Mouse (Mus musculus): ENCODE measurements around the gene Gucd1. TPM values are rescaled to one million over a fixed set of nuclear protein-coding genes. Genes with fewer than 3 reads are reported as not detected.

Gene Gucd1
- polyA plus RNA-seq, 1 experiment from 2014 or later = 22.4 TPM

DNA sequence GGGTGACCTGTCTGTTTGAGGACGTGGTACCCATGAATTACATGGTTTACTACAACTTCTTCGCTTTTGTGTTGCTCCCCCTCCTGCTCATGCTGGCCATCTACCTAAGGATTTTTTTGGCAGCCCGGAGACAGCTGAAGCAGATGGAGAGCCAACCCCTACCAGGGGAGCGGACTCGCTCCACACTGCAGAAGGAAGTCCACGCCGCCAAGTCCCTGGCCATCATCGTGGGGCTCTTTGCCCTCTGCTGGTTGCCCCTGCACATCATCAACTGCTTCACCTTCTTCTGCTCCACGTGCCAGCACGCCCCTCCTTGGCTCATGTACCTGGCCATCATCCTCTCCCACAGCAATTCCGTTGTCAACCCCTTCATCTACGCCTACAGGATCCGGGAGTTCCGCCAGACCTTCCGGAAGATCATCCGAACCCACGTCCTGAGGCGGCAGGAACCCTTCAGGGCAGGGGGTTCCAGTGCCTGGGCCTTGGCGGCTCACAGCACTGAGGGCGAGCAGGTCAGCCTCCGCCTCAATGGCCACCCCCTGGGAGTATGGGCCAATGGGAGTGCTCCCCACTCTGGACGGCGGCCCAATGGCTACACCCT is 184.5 kb downstream of the Gucd1 start:
- H3K4me2 ChIP-seq = no peak overlapping the region
- H3K27ac ChIP-seq (replicated peaks) = no peak overlapping the region
- H3K4me3 ChIP-seq = no peak overlapping the region
- no peaks in the 10 kb centered on the region for H3K27me3 ChIP-seq (replicated peaks)
- WGBS = 88% methylated on average over 23 of the region's 23 CpGs
- no peaks in the 10 kb centered on the region for H3K9me3 ChIP-seq
- peaks cover 10% of the 10 kb centered on the region; the same call in 1 of the 2 replicates for H3K4me1 ChIP-seq
- no peak overlapping the region for H3K9ac ChIP-seq
- peaks cover 8% of the 10 kb centered on the region for H3K36me3 ChIP-seq
- ATAC-seq (ENCODE audit: extremely low read depth, insufficient number of reproducible peaks, low FRiP score, low TSS enrichment) = no peak

DNA sequence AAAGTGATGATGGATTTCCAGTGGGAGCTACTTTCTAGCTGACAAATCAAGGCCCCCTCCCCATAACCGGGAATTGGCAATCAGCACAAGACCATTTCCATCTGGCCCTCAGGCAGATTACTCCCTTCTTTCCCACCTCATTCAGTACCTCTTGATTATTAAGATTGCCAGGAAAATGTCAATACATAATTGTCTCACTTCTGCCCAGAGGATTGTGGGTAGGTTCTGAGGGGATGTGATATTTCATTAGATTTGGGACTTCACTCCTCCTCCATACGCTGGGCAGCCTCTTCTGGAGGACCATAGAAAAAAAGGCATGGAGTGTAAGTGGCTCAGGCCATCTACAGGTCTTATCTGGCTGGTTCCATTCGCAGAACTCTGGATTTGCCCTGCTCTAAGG is 185.5 kb downstream of the Gucd1 start:
- no peak overlapping the region for H3K4me3 ChIP-seq

GRCm38 (mm10) chr10:75328201-75328704 is 189.5 kb downstream of the Gucd1 start:
- peaks cover 25% of the 10 kb centered on the region for H3K4me1 ChIP-seq
- 63% methylated on average over 4 of the region's 4 CpGs for WGBS

More for the DNA sequence above, 185.5 kb downstream of the Gucd1 start:
- H3K4me2 ChIP-seq = no peak overlapping the region
- no peak overlapping the region for H3K27ac ChIP-seq (replicated peaks)
- peaks cover 13% of the 10 kb centered on the region for H3K4me1 ChIP-seq
- no peaks in the 10 kb centered on the region for H3K9me3 ChIP-seq
- WGBS = 73% methylated on average over 3 of the region's 3 CpGs
- H3K9ac ChIP-seq = no peak overlapping the region
- no peaks in the 10 kb centered on the region for H3K27me3 ChIP-seq (replicated peaks)
- no peak for ATAC-seq (ENCODE audit: extremely low read depth, insufficient number of reproducible peaks, low FRiP score, low TSS enrichment)
- peaks cover 8% of the 10 kb centered on the region for H3K36me3 ChIP-seq

GRCm38 (mm10) chr10:75327081-75327480 is 190.7 kb downstream of the Gucd1 start:
- Histone ChIP-seq H3K9ac (no peak overlapping the region), H3K27ac (replicated peaks) (peak overlapping the region; percentile 55)
- no peak for ATAC-seq (ENCODE audit: extremely low read depth, insufficient number of reproducible peaks, low FRiP score, low TSS enrichment)

More at GRCm38 (mm10) chr10:75328201-75328704, 189.5 kb downstream of the Gucd1 start:
- Histone ChIP-seq H3K9ac (no peak overlapping the region), H3K4me2 (no peak overlapping the region), H3K9me3 (no peaks in the 10 kb centered on the region), H3K27ac (replicated peaks) (no peak overlapping the region), H3K4me3 (no peak overlapping the region), H3K36me3 (peaks cover 2% of the 10 kb centered on the region), H3K27me3 (replicated peaks) (no peaks in the 10 kb centered on the region)
- no peak for ATAC-seq (ENCODE audit: extremely low read depth, insufficient number of reproducible peaks, low FRiP score, low TSS enrichment)

GRCm38 (mm10) chr10:75326553-75326952 is 191.2 kb downstream of the Gucd1 start:
- Histone ChIP-seq H3K9me3 (no peaks in the 10 kb centered on the region), H3K4me1 (peaks cover 32% of the 10 kb centered on the region), H3K36me3 (no peaks in the 10 kb centered on the region), H3K27ac (replicated peaks) (peak overlapping the region; percentile 55), H3K4me3 (no peak overlapping the region), H3K27me3 (replicated peaks) (no peaks in the 10 kb centered on the region), H3K9ac (no peak overlapping the region), H3K4me2 (no peak overlapping the region)
- no peak for ATAC-seq (ENCODE audit: extremely low read depth, insufficient number of reproducible peaks, low FRiP score, low TSS enrichment)
- WGBS = 62% methylated on average over 3 of the region's 3 CpGs

More at GRCm38 (mm10) chr10:75327081-75327480, 190.7 kb downstream of the Gucd1 start:
- H3K4me3 ChIP-seq = no peak overlapping the region
- H3K36me3 ChIP-seq = no peaks in the 10 kb centered on the region
- no peak overlapping the region for H3K4me2 ChIP-seq
- 45% methylated on average over 11 of the region's 11 CpGs for WGBS
- no peaks in the 10 kb centered on the region for H3K9me3 ChIP-seq
- H3K27me3 ChIP-seq (replicated peaks) = no peaks in the 10 kb centered on the region
- peaks cover 32% of the 10 kb centered on the region for H3K4me1 ChIP-seq

DNA sequence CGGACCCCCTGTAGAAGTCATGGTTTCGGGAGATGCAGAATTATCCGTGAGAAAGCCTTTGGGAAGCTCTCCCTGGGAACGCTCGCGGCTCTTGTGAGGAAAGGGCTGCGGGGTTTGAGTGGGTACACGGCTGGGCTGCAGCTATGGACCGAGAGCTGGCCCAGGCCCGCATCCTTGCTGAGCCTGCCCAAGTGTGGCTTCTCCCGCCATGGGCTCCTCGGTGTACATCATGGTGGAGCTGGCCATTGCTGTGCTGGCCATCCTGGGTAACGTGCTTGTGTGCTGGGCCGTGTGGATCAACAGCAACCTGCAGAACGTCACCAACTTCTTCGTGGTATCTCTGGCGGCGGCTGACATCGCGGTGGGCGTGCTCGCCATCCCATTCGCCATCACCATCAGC is 192.0 kb downstream of the Gucd1 start:
- Histone ChIP-seq H3K27me3 (replicated peaks) (no peaks in the 10 kb centered on the region), H3K4me2 (no peak overlapping the region), H3K9ac (no peak overlapping the region), H3K36me3 (no peaks in the 10 kb centered on the region), H3K4me3 (no peak overlapping the region), H3K9me3 (no peaks in the 10 kb centered on the region), H3K4me1 (peaks cover 32% of the 10 kb centered on the region), H3K27ac (replicated peaks) (no peak overlapping the region)
- 91% methylated on average over 23 of the region's 23 CpGs for WGBS
- no peak for ATAC-seq (ENCODE audit: extremely low read depth, insufficient number of reproducible peaks, low FRiP score, low TSS enrichment)

DNA sequence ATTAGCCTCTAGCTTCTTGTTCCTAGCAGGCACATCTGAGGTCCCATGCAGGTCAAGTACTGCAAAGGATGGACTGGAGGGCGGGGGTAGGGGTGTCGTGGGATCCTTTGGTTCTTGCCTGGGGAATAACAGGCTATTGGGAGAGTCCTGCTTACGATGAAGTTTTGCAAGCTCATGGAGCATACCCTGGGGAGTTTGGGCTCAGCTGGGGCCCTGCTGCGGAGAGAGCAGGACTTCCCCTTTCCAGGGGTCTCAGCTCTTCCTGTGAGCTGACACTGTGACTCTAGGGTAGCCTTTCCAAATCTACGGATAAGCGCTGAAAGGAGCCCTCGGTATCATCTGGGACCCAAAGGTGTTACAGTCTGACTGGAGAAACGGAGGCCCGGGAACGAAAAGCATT is 193.4 kb downstream of the Gucd1 start:
- ATAC-seq (ENCODE audit: extremely low read depth, insufficient number of reproducible peaks, low FRiP score, low TSS enrichment) = no peak
- H3K27me3 ChIP-seq (replicated peaks) = peaks cover 11% of the 10 kb centered on the region
- H3K27ac ChIP-seq (replicated peaks) = no peak overlapping the region
- H3K4me1 ChIP-seq = peaks cover 32% of the 10 kb centered on the region
- H3K4me3 ChIP-seq = no peak overlapping the region
- H3K9ac ChIP-seq = no peak overlapping the region
- H3K4me2 ChIP-seq = no peak overlapping the region
- no peaks in the 10 kb centered on the region for H3K9me3 ChIP-seq
- 73% methylated on average over 10 of the region's 10 CpGs for WGBS
- no peaks in the 10 kb centered on the region for H3K36me3 ChIP-seq

DNA sequence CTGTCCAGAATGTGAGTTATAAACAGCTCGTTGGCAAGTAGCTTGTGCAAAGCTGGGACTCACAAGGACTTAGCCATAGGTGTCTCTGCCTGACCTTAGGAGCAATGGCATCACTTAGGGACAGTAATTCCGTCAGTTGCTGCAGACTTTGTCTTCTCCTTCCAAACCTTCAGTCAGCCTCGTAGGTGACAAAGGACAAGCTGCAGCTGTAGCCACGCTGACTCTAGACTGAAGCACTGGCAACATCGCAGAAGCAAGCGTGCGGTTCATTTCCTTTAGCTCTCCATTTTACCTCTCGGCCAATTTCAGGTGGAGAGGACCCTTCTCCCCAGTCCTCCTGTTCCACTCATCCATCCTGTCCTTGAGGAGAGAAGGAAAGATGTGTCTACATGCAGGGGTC is 193.8 kb downstream of the Gucd1 start:
- H3K4me3 ChIP-seq = no peak overlapping the region
- WGBS = 67% methylated on average over 8 of the region's 8 CpGs
- no peak overlapping the region for H3K27ac ChIP-seq (replicated peaks)
- H3K36me3 ChIP-seq = no peaks in the 10 kb centered on the region
- H3K27me3 ChIP-seq (replicated peaks) = peaks cover 14% of the 10 kb centered on the region
- no peak for ATAC-seq (ENCODE audit: extremely low read depth, insufficient number of reproducible peaks, low FRiP score, low TSS enrichment)
- H3K4me2 ChIP-seq = no peak overlapping the region
- no peak overlapping the region for H3K9ac ChIP-seq
- H3K4me1 ChIP-seq = peaks cover 32% of the 10 kb centered on the region
- no peaks in the 10 kb centered on the region for H3K9me3 ChIP-seq

DNA sequence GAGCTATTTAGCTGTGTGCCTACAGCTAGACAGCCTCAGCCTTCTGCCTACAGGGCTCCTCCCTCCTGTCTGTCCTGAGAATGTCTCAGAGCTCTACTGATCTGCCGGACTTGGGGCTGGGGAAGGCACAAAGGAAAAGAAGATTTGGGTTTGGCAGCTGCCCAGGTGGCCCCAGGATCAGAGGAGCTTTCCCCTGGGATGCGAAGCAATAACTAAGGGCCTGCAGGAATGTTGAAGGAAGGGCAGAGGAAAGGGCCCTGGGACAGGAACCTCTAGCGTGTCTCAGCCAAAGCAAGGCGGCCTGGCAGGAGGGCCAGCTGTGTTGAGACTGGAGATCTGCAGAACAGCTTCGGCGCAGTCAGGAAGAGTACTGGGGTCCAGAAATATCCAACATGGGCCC is 194.8 kb downstream of the Gucd1 start:
- no peak overlapping the region for H3K27ac ChIP-seq (replicated peaks)
- peaks cover 34% of the 10 kb centered on the region for H3K4me1 ChIP-seq
- H3K9me3 ChIP-seq = no peaks in the 10 kb centered on the region
- H3K9ac ChIP-seq = no peak overlapping the region
- H3K36me3 ChIP-seq = no peaks in the 10 kb centered on the region
- WGBS = 60% methylated on average over 6 of the region's 6 CpGs
- H3K4me2 ChIP-seq = no peak overlapping the region
- H3K4me3 ChIP-seq = no peak overlapping the region
- ATAC-seq (ENCODE audit: extremely low read depth, insufficient number of reproducible peaks, low FRiP score, low TSS enrichment) = no peak
- peaks cover 24% of the 10 kb centered on the region for H3K27me3 ChIP-seq (replicated peaks)

- Histone ChIP-seq H3K27me3 (replicated peaks) (peaks cover 34% of the 10 kb centered on the region), H3K27ac (replicated peaks) (no peak overlapping the region), H3K4me2 (no peak overlapping the region), H3K36me3 (no peaks in the 10 kb centered on the region), H3K9ac (no peak overlapping the region), H3K9me3 (no peaks in the 10 kb centered on the region), H3K4me1 (peaks cover 36% of the 10 kb centered on the region), H3K4me3 (no peak overlapping the region)
- ATAC-seq (ENCODE audit: extremely low read depth, insufficient number of reproducible peaks, low FRiP score, low TSS enrichment) = no peak
- 63% methylated on average over 4 of the region's 4 CpGs for WGBS
These were observed 197.5 kb downstream of the Gucd1 start for GRCm38 (mm10) chr10:75320321-75320720.

DNA sequence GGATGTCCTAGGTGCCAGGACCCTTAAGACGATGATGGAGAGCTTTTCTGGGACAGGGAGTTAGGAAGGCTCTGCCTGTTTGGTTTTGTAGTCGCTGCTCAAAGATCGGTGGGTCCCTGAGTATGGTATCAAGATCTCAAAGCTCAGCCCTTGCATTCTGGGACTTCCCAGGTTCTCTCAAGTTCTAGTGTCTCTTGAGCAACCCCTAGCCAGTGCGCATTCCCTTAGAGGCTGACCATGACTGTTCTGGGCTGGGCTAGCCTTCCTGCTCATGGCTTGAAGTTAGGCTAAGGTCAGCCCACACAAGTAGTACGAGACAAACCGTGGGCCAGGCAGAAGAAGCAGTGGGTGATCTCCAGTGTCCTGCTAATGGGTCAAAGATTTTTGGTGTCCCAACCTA is 199.6 kb downstream of the Gucd1 start:
- Histone ChIP-seq H3K4me3 (peak overlapping the region; percentile 70), H3K4me1 (peaks cover 47% of the 10 kb centered on the region), H3K36me3 (no peaks in the 10 kb centered on the region), H3K9me3 (no peaks in the 10 kb centered on the region), H3K9ac (peak overlapping the region; percentile 85), H3K4me2 (peak overlapping the region; percentile 87), H3K27me3 (replicated peaks) (peaks cover 34% of the 10 kb centered on the region), H3K27ac (replicated peaks) (no peak overlapping the region)
- WGBS = 73% methylated on average over 6 of the region's 6 CpGs
- no peak for ATAC-seq (ENCODE audit: extremely low read depth, insufficient number of reproducible peaks, low FRiP score, low TSS enrichment)

All from heart, embryonic 13.5 days (tissue).